Mouse (Mus musculus): Measurements from ENCODE around the gene Serpinb7. TPM values are rescaled to one million over a fixed set of nuclear protein-coding genes. Genes with fewer than 3 reads are reported as not detected.

Serpinb7 gene
- total and polyA plus RNA-seq, 3 experiments, result 0.17 to 0.20 TPM; not detected in 1

GRCm38 (mm10) chr1:107439462-107439861, 40.0 kb downstream of the Serpinb7 start:
- H3K79me2 ChIP-seq (replicated peaks; ENCODE audit: control insufficient read depth, extremely low read depth, insufficient read depth, poor library complexity, severe bottlenecking), result no peaks in the 10 kb centered on the region
- H3K4me1 ChIP-seq (ENCODE audit: control insufficient read depth in 1 of 2, insufficient read depth in 2 of 2), result peaks cover 20 to 36% of the 10 kb centered on the region in 2 experiments
- H3K4me2 ChIP-seq (ENCODE audit: insufficient read depth, low read depth, poor library complexity, severe bottlenecking), result peak overlapping the region; percentile 51
- H3K9me3 ChIP-seq (replicated peaks; ENCODE audit: low read length), result no peaks in the 10 kb centered on the region
- in situ Hi-C loops (cut with MboI; ENCODE audit: low pct_ligation_motif_present, low pct_unique_long_range_greater_than_20kb, low sequenced_read_pairs) (no loop called here), dilution Hi-C loops (cut with MboI; ENCODE audit: extremely low pct_ligation_motif_present, extremely low pct_unique_long_range_greater_than_20kb, low sequenced_read_pairs) (no loop called here)
- no peaks in the 10 kb centered on the region for H3K36me3 ChIP-seq (replicated peaks in 1 of 2; ENCODE audit: control insufficient read depth in 1 of 2, insufficient read depth in 1 of 2, low read length in 1 of 2)
- no peak overlapping the region for H3K4me3 ChIP-seq (replicated peaks in 1 of 3; ENCODE audit: low read depth in 2 of 3, low read length in 2 of 3, poor library complexity in 1 of 3)
- peak overlapping the region; percentile 54 for H3K27ac ChIP-seq (ENCODE audit: insufficient read depth, low read depth)
- DNase-seq (ENCODE audit: extremely low read depth), result peak; percentile 49
- no peaks in the 10 kb centered on the region for H3K27me3 ChIP-seq (replicated peaks)
- TF ChIP-seq TCF12 (IDR thresholded peaks at IDR 0.05; ENCODE audit: low read depth, low read length) (peak; percentile 62), TBP (conservative IDR thresholded peaks at IDR 0.05; ENCODE audit: low read depth, low read length) (0 out of 2 replicates have a peak, but pooled peaks have one; percentile 14), RCOR1 (conservative IDR thresholded peaks at IDR 0.05; ENCODE audit: low read depth, low read length) (no peak), MAFK (IDR thresholded peaks at IDR 0.05; ENCODE audit: insufficient replicate concordance, low read length) (peak; percentile 96), ZNF384 (IDR thresholded peaks at IDR 0.05; ENCODE audit: low read depth, low read length) (no peak), EP300 (IDR thresholded peaks at IDR 0.05; ENCODE audit: low read length) (peak; percentile 80), JUND (conservative IDR thresholded peaks at IDR 0.05; ENCODE audit: low read depth, low read length) (peak; percentile 63; the same call in 1 of the 2 replicates), ETS1 (conservative IDR thresholded peaks at IDR 0.05; ENCODE audit: low read depth, low read length) (peak; percentile 73), IRF4 (IDR thresholded peaks at IDR 0.05; ENCODE audit: low read depth, low read length) (peak; percentile 73; the same call in 1 of the 2 replicates), JUN (IDR thresholded peaks at IDR 0.05; ENCODE audit: insufficient read depth, low read depth, low read length) (peak; percentile 48; the same call in 1 of the 2 replicates), ZC3H11A (IDR thresholded peaks at IDR 0.05; ENCODE audit: low read depth, low read length) (no peak), ZKSCAN1 (IDR thresholded peaks at IDR 0.05; ENCODE audit: borderline replicate concordance, low read depth, low read length) (no peak)
- H3K9ac ChIP-seq (ENCODE audit: insufficient read depth, low read depth), result peak overlapping the region; percentile 16; the same call in 1 of the 2 replicates

GRCm38 (mm10) chr1:107445352-107445751, 45.9 kb downstream of the Serpinb7 start:
- H3K27me3 ChIP-seq (replicated peaks), result no peaks in the 10 kb centered on the region
- no peaks in the 10 kb centered on the region for H3K9me3 ChIP-seq (replicated peaks; ENCODE audit: low read length)
- H3K27ac ChIP-seq (ENCODE audit: insufficient read depth, low read depth), result no peak overlapping the region
- H3K4me3 ChIP-seq (replicated peaks in 1 of 3; ENCODE audit: low read depth in 2 of 3, low read length in 2 of 3, poor library complexity in 1 of 3), result no peak overlapping the region
- dilution Hi-C loops (cut with MboI; ENCODE audit: extremely low pct_ligation_motif_present, extremely low pct_unique_long_range_greater_than_20kb, low sequenced_read_pairs) (no loop called here), in situ Hi-C loops (cut with MboI; ENCODE audit: low pct_ligation_motif_present, low pct_unique_long_range_greater_than_20kb, low sequenced_read_pairs) (no loop called here)
- no peak for TF ChIP-seq SMC3 (IDR thresholded peaks at IDR 0.05; ENCODE audit: low read depth, low read length)
- no peak for TF ChIP-seq PAX5 (IDR thresholded peaks at IDR 0.05; ENCODE audit: low read length)
- no peak for TF ChIP-seq TBP (conservative IDR thresholded peaks at IDR 0.05; ENCODE audit: low read depth, low read length)
- no peak for TF ChIP-seq NELFE (IDR thresholded peaks at IDR 0.05; ENCODE audit: low read depth, low read length)
- TF ChIP-seq BHLHE40 (IDR thresholded peaks at IDR 0.05; ENCODE audit: low read depth, low read length), result no peak
- TF ChIP-seq EP300 (IDR thresholded peaks at IDR 0.05; ENCODE audit: low read length), result no peak
- no peak for TF ChIP-seq JUN (IDR thresholded peaks at IDR 0.05; ENCODE audit: insufficient read depth, low read depth, low read length)
- TF ChIP-seq ZKSCAN1 (IDR thresholded peaks at IDR 0.05; ENCODE audit: borderline replicate concordance, low read depth, low read length), result no peak
- TF ChIP-seq CHD1 (IDR thresholded peaks at IDR 0.05; ENCODE audit: low read depth, low read length), result no peak
- TF ChIP-seq CTCF (conservative IDR thresholded peaks at IDR 0.05 in 1 of 2, IDR thresholded peaks at IDR 0.05 in 1 of 2; ENCODE audit: low read depth in 2 of 2, low read length in 2 of 2), result no peak
- TF ChIP-seq USF1 (IDR thresholded peaks at IDR 0.05; ENCODE audit: low read depth, low read length), result no peak
- H3K9ac ChIP-seq (ENCODE audit: insufficient read depth, low read depth), result no peak overlapping the region
- no peak for DNase-seq (ENCODE audit: extremely low read depth)
- no peak overlapping the region for H3K4me2 ChIP-seq (ENCODE audit: insufficient read depth, low read depth, poor library complexity, severe bottlenecking)
- peaks cover 3 to 34% of the 10 kb centered on the region in 2 experiments for H3K4me1 ChIP-seq (ENCODE audit: control insufficient read depth in 1 of 2, insufficient read depth in 2 of 2)
- H3K36me3 ChIP-seq (replicated peaks in 1 of 2; ENCODE audit: control insufficient read depth in 1 of 2, insufficient read depth in 1 of 2, low read length in 1 of 2), result no peaks in the 10 kb centered on the region
- H3K79me2 ChIP-seq (replicated peaks; ENCODE audit: control insufficient read depth, extremely low read depth, insufficient read depth, poor library complexity, severe bottlenecking), result no peaks in the 10 kb centered on the region

Measured in CH12.LX (cell line).